Mouse (Mus musculus) hindbrain, embryonic 13.5 days (tissue): ENCODE measurements around the gene Zfp704. TPM values are rescaled to one million over a fixed set of nuclear protein-coding genes. Genes with fewer than 3 reads are reported as not detected.

ENCODE experiments used
- ATAC-seq: fragments of 200-750 bp; cut with Nextera tagmentation; 2 replicates; pipeline ENCODE4 v1.8.0; 2017; ENCODE audit warnings: moderate TSS enrichment; ENCODE audit not compliant: low FRiP score
- H3K27ac ChIP-seq: fragments of 300-500 bp; sonication (generic); 2 replicates; pipeline ENCODE4 v1.5.1; 2015; ENCODE audit warnings: inconsistent platforms, mild to moderate bottlenecking, moderate library complexity
- H3K27me3 ChIP-seq: fragments of 300-500 bp; sonication (generic); 2 replicates; pipeline ENCODE4 v1.6.1; 2015; ENCODE audit warnings: mild to moderate bottlenecking, inconsistent platforms
- H3K36me3 ChIP-seq: fragments of 300-500 bp; sonication (generic); 2 replicates; pipeline ENCODE4 v1.6.1; 2015; ENCODE audit warnings: mild to moderate bottlenecking, inconsistent platforms
- H3K4me1 ChIP-seq: fragments of 300-500 bp; sonication (generic); replicated peaks from 2 replicates; pipeline ENCODE4 v1.6.1; 2015; ENCODE audit warnings: inconsistent platforms
- H3K4me2 ChIP-seq: fragments of 300-500 bp; sonication (generic); 2 replicates; pipeline ENCODE4 v1.6.1; 2015; ENCODE audit warnings: inconsistent platforms, mild to moderate bottlenecking, moderate library complexity
- H3K4me3 ChIP-seq: fragments of 300-500 bp; sonication (generic); 2 replicates; pipeline ENCODE4 v1.5.1; 2015; ENCODE audit warnings: mild to moderate bottlenecking, inconsistent platforms
- H3K9ac ChIP-seq: fragments of 300-500 bp; sonication (generic); 2 replicates; pipeline ENCODE4 v1.6.1; 2015; ENCODE audit warnings: mild to moderate bottlenecking, inconsistent platforms
- H3K9me3 ChIP-seq: fragments of 300-500 bp; sonication (generic); 2 replicates; pipeline ENCODE4 v1.6.1; 2016; ENCODE audit warnings: inconsistent platforms
- WGBS: fragments of 180-500 bp; shearing (Covaris S2); methylation state at CpG from one replicate; pipeline ENCODE4 v1.1.7; 2015; 5-methylcytosine and 5-hydroxymethylcytosine counted together
- polyA plus RNA-seq: library from polyadenylated mRNA; unstranded; fragments of >200 nt; fragmentation: Nextera tagmentation; extraction: Ambion mirVana; gene quantifications from 2 replicates; pipeline ENCODE4 v1.2.1, GENCODE M21; 2015

Zfp704 gene
- polyA plus RNA-seq, 1 experiment from 2014 or later: 8.5 TPM

DNA sequence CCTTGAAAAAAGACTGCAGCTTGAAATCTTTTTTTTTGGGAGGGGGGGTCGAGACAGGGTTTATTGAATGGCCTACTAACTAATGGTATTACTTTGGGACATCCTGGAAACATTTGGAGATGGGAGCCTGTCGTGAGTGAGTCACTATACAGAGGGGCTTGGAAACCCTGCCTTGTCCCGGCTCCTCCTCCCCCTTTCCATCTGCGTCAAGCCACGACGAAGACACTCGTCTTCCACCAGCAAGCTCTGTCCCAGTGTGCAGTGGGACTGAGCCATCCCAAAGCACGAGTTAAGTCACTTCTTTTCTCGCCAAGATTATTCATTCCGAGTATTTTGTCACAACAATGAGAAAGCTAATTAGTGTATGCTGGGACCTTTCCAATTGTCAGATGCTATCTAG, 61.7 kb downstream of the Zfp704 start:
- no peak for ATAC-seq
- Histone ChIP-seq H3K9me3 (no peaks in the 10 kb centered on the region), H3K36me3 (no peaks in the 10 kb centered on the region), H3K27me3 (no peaks in the 10 kb centered on the region), H3K4me2 (no peak overlapping the region), H3K27ac (no peak overlapping the region), H3K4me1 (peaks cover 58% of the 10 kb centered on the region), H3K9ac (no peak overlapping the region), H3K4me3 (no peak overlapping the region)
- WGBS: 49% methylated on average over 10 of the region's 10 CpGs

DNA sequence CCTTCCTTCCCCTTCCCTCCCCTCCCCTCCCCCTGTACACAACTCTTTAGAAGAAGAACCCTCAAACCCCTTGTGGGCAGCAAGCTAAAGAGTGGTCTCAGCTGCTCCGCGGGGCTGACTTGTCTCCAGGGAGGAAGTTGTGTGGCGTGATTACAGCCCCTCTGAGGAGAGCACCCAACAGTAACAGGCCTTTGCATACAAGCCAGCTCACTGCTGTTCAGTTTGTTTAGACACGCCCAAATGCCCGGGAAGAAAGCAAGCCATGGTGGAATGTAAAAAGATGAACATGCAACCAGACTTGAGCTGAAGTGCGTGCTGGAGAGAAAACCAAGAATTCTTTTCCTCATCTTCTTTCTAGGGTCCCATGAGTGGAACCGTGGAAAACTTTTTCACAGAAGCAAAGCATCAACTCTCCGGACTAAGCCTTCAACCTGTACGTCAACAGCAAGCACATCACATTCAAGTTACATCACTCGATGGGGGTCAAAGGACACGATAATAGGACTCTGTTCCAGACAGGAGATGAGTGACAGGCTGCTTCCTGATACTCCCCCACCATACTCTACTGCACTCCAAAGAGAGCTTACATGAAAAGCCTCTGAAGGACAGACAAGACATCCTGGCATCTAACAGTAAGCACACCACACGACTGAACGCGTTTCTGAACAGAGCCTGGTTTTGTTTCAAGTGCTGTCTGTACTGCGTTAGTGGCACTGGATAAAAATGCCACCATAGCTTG, 62.8 kb downstream of the Zfp704 start:
- 0 out of 2 replicates have a peak, but pooled peaks have one; percentile 27 for ATAC-seq

DNA sequence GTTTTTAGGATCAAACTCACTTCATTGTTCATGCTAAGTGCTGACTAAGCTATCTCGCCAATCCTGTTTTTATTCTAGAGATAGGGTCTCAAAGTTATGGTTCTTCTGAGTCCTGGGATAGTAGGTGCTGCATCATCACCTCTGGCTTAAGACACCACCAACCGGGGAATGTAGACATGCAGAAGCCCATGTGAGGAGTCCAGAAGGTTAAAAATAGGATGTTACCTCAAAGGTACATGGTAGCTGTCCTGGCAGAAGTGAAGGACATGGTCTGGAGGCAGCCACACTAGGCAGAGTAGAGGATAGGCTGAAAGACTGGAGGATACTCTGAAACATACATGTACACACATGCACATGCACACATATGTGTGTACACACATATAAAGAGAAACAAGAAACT, 65.5 kb downstream of the Zfp704 start:
- no peak overlapping the region for H3K4me3 ChIP-seq
- no peak for ATAC-seq
- no peaks in the 10 kb centered on the region for H3K9me3 ChIP-seq
- 94% methylated on average over 2 of the region's 2 CpGs for WGBS
- no peak overlapping the region for H3K27ac ChIP-seq
- no peak overlapping the region for H3K9ac ChIP-seq
- no peaks in the 10 kb centered on the region for H3K27me3 ChIP-seq
- no peaks in the 10 kb centered on the region for H3K36me3 ChIP-seq
- H3K4me1 ChIP-seq: peaks cover 46% of the 10 kb centered on the region
- no peak overlapping the region for H3K4me2 ChIP-seq

More for the DNA sequence above, 62.8 kb downstream of the Zfp704 start:
- H3K36me3 ChIP-seq: no peaks in the 10 kb centered on the region
- no peak overlapping the region for H3K4me2 ChIP-seq
- H3K4me1 ChIP-seq: peaks cover 51% of the 10 kb centered on the region
- H3K9ac ChIP-seq: no peak overlapping the region
- no peaks in the 10 kb centered on the region for H3K9me3 ChIP-seq
- H3K27me3 ChIP-seq: no peaks in the 10 kb centered on the region
- H3K27ac ChIP-seq: peak overlapping the region; percentile 1; the same call in 1 of the 2 replicates
- no peak overlapping the region for H3K4me3 ChIP-seq
- WGBS: 41% methylated on average over 15 of the region's 15 CpGs

DNA sequence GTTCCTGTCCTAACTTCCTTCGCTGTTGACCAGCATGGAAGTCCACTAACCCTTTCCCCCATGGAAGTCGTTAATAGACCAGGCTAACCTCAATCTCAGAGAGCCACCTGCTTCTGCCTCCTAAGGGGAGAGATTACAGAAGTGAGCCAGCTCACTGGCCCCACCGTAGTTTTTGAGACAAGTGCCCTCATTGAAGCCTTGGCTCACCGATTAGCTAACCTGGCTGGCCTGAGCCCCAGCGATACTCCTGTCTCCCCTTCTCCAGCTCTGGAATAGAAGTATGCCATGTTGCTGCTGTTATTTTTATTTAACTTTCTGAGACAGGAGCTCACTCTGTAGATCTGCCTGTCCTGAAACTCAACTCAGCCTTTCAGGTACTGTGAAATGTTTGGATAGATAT, 66.0 kb downstream of the Zfp704 start:
- H3K4me2 ChIP-seq: no peak overlapping the region
- H3K36me3 ChIP-seq: no peaks in the 10 kb centered on the region
- H3K4me1 ChIP-seq: peaks cover 46% of the 10 kb centered on the region
- no peaks in the 10 kb centered on the region for H3K27me3 ChIP-seq
- no peak for ATAC-seq
- H3K4me3 ChIP-seq: no peak overlapping the region
- no peaks in the 10 kb centered on the region for H3K9me3 ChIP-seq
- no peak overlapping the region for H3K27ac ChIP-seq
- WGBS: 92% methylated on average over 5 of the region's 5 CpGs
- no peak overlapping the region for H3K9ac ChIP-seq

DNA sequence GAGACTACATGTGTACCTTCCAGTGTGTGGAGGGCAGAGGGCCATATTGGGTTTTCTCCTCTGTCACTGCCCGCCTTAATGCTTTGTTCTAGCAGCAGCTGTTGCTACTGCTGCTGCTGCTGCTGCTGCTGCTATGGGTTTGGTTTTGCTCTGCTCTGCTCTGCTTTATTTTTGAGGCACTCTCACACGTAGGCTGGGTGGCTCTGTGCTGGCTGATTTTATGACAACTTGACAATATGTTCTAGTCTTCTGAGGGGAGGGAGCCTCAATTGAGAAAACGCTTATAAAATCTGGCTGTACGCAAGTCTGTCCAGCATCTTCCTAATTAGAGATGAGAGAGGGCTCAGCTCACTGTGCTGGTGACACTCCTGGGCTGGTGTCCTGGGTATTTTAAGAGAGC, 66.4 kb downstream of the Zfp704 start:
- WGBS: 73% methylated on average over 4 of the region's 4 CpGs

DNA sequence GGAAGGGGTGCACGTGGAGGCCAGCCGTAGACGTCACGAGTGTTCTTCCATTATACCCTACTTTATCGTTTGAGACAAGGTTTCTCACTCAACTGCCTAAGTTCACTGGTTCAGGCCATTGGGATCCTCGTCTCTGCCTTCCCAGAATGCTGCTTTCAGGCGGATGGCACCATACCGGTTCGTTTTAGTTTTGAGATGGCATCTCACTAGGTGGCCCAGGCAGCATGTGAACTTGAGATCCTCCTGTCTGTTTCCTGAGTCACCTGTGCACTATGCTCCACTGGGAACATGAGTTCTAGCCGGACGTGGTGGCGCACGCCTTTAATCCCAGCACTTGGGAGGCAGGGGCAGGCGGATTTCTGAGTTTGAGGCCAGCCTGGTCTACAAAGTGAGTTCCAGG, 68.3 kb downstream of the Zfp704 start:
- Histone ChIP-seq H3K4me1 (peaks cover 33% of the 10 kb centered on the region), H3K4me2 (no peak overlapping the region), H3K4me3 (no peak overlapping the region), H3K27ac (no peak overlapping the region), H3K27me3 (no peaks in the 10 kb centered on the region), H3K9me3 (no peaks in the 10 kb centered on the region), H3K36me3 (no peaks in the 10 kb centered on the region), H3K9ac (no peak overlapping the region)
- WGBS: 92% methylated on average over 14 of the region's 14 CpGs
- ATAC-seq: no peak

More for the DNA sequence above, 66.4 kb downstream of the Zfp704 start:
- Histone ChIP-seq H3K4me3 (no peak overlapping the region), H3K36me3 (no peaks in the 10 kb centered on the region), H3K27me3 (no peaks in the 10 kb centered on the region), H3K4me2 (no peak overlapping the region), H3K27ac (no peak overlapping the region), H3K4me1 (peaks cover 46% of the 10 kb centered on the region), H3K9ac (no peak overlapping the region), H3K9me3 (no peaks in the 10 kb centered on the region)
- ATAC-seq: no peak

DNA sequence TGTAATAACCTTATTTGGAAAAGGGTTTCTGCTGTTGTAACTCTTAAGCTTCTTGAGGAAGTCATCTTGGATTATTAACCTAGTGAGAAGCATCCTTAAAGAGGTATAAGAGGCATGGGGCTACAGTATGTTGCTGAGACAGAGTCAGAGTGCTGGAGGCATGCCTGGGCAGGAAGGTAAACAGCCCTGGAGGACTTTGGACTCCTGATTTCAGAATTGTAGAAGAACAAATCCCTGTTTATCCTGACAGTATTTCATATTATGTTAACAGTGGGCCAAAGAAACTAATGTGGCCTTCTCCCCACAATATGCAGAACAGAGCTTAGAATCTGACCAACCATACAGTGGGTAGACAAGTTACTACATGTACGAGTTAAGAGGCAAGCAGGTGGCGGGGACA, 71.4 kb downstream of the Zfp704 start:
- 97% methylated on average over 2 of the region's 2 CpGs for WGBS
- Histone ChIP-seq H3K27me3 (no peaks in the 10 kb centered on the region), H3K4me2 (no peak overlapping the region), H3K9me3 (no peaks in the 10 kb centered on the region), H3K4me1 (peaks cover 14% of the 10 kb centered on the region), H3K27ac (no peak overlapping the region), H3K9ac (no peak overlapping the region), H3K36me3 (no peaks in the 10 kb centered on the region), H3K4me3 (no peak overlapping the region)
- no peak for ATAC-seq

DNA sequence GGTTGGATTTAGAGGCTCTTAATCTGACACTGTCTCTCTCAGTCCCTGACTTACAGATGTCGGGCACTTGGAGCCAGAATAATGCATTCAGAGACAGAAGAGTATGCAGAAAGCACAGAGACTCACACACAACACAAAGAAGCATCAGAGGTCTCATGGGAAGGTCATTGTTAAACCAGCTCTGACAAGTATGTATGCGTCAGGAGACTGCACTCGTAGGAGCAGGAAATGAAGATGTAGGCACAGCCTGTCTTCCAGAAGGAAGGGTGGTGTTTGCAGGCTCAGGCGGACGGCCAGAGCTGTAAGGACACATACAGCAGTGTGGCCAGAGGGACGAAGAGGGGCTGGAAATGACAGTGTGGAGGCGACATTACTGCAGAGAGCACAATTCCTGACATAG, 72.0 kb downstream of the Zfp704 start:
- H3K9ac ChIP-seq: no peak overlapping the region
- peaks cover 11% of the 10 kb centered on the region; the same call in 1 of the 2 replicates for H3K4me1 ChIP-seq
- no peaks in the 10 kb centered on the region for H3K27me3 ChIP-seq
- H3K27ac ChIP-seq: no peak overlapping the region
- WGBS: 72% methylated on average over 7 of the region's 7 CpGs
- no peak overlapping the region for H3K4me2 ChIP-seq
- no peak for ATAC-seq
- H3K9me3 ChIP-seq: no peaks in the 10 kb centered on the region
- no peak overlapping the region for H3K4me3 ChIP-seq
- no peaks in the 10 kb centered on the region for H3K36me3 ChIP-seq

DNA sequence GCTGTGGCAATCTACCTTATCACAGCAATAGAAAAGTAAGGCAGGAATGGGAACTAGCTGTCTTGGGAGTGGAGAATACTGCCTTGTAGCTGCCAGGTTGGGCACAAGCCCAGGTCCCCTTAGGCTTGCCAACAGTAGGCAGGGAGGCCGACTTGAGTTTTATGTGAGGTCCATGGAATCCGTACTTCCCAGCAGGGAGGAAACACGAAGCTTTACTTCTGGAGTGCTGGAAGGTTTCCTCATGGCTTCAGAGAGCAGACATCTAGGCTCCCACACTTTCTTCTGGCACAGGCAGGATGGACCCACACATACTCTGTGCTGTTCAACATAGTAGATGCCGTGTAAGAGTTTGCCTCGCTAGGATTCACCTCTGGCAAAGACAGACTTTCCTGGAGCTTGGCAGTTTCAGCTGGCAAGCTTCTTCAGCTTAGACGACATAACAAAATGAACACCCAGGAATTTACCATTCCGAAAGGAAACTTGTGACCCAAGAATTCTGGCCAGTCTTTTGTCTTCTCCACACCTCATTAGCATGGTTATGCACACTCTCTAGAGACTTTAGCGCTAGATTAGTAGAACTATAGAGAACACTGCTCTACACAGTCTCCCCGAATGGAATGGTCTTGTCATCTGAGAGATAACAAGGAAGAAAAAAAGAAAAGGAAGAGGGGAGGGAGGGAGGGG, 79.6 kb downstream of the Zfp704 start:
- H3K4me2 ChIP-seq: no peak overlapping the region
- H3K27me3 ChIP-seq: no peaks in the 10 kb centered on the region
- H3K9ac ChIP-seq: no peak overlapping the region
- no peak overlapping the region for H3K27ac ChIP-seq
- H3K4me3 ChIP-seq: no peak overlapping the region
- peaks cover 3% of the 10 kb centered on the region; the same call in 1 of the 2 replicates for H3K4me1 ChIP-seq
- 65% methylated on average over 9 of the region's 9 CpGs for WGBS
- H3K9me3 ChIP-seq: no peaks in the 10 kb centered on the region
- no peaks in the 10 kb centered on the region for H3K36me3 ChIP-seq
- no peak for ATAC-seq

DNA sequence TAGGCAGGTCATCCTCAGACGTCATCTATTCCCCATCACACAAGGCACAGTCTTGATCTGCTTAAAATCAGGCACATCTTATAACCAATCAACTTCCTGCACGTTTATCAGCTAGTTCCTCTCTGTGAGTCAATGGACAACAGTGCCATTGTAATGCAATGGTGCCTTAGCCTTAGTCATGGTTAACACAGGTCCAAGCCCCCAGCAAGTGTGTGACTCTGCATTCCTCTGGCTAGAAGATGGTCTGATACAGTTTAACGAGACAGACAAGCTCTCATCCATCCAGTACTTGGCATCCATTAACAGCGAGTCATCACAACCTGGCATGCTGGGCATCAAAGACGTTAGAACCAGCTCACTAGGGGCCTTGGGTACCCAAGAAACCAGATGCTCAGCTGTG, 85.5 kb downstream of the Zfp704 start:
- no peak for ATAC-seq
- H3K9me3 ChIP-seq: no peaks in the 10 kb centered on the region
- H3K4me2 ChIP-seq: no peak overlapping the region
- H3K9ac ChIP-seq: no peak overlapping the region
- H3K4me1 ChIP-seq: peaks cover 49% of the 10 kb centered on the region
- 71% methylated on average over 5 of the region's 5 CpGs for WGBS
- no peaks in the 10 kb centered on the region for H3K27me3 ChIP-seq
- H3K4me3 ChIP-seq: no peak overlapping the region
- no peaks in the 10 kb centered on the region for H3K36me3 ChIP-seq
- no peak overlapping the region for H3K27ac ChIP-seq

DNA sequence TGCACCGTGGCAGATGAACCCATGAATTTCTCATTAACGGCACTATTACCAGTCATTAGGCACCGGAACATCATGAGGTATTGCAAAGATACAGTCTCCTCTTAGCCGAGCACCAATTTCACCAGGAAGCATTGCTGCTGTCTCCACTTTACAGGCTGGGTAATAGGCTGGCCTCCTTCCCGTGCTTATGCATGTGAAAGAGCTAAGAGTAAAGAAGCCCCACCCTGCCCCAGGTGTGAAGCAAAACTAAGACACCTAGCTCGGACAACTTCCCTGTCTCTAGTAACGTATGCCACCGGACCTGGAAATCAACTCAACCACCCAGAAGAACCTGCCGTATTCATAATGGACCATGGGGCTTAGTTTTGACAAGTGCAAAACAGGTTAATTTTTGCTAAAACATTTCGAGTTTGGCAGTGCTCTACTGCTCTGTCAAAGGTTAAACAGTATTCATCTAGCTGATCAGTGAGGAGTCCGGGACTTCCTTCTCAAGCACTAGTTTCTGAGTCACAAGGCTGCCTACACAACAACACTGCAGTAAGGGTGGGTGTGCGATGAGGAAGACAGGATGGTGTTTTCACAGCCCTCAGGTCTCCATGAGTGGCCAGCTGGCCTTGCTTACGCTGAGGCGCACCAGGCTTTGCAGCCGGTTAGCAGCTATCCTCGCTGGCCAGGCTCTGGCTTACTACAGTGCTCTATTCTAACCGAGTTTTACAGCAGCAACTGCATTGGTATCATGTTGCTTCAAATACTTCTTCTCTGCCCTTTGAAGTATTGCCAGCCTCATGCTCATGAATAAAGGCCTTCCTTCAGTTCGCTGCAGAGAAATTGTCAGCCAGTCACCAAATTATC, 86.6 kb downstream of the Zfp704 start:
- H3K9ac ChIP-seq: no peak overlapping the region; the same call in 1 of the 2 replicates
- H3K27ac ChIP-seq: peak overlapping the region; percentile 58; the same call in 1 of the 2 replicates
- H3K27me3 ChIP-seq: no peaks in the 10 kb centered on the region
- peaks cover 55% of the 10 kb centered on the region for H3K4me1 ChIP-seq
- no peaks in the 10 kb centered on the region for H3K36me3 ChIP-seq
- 63% methylated on average over 18 of the region's 18 CpGs for WGBS
- no peak overlapping the region for H3K4me2 ChIP-seq
- no peak overlapping the region for H3K4me3 ChIP-seq
- H3K9me3 ChIP-seq: no peaks in the 10 kb centered on the region
- no peak for ATAC-seq

DNA sequence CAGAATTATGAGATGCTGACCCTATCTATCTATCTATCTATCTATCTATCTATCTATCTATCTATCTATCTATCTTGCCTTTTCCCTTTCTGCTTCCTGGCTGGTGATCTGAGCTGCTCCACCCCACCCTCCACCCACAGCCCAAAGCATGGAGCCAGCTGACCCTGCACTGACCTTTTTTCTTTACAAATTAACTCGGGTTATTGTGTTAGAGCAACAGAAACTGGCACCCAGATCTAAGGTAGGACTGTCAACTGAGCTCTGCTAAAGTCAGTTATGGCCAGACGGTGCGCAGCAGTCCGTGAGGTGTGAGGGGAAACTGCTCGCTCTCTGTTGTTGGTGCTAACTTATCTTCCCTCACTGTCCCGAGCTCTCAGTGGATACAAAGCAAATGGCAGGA, 87.9 kb downstream of the Zfp704 start:
- H3K4me3 ChIP-seq: no peak overlapping the region
- no peaks in the 10 kb centered on the region for H3K36me3 ChIP-seq
- no peaks in the 10 kb centered on the region for H3K27me3 ChIP-seq
- no peak overlapping the region for H3K27ac ChIP-seq
- H3K9me3 ChIP-seq: no peaks in the 10 kb centered on the region
- H3K4me2 ChIP-seq: no peak overlapping the region
- no peak overlapping the region for H3K9ac ChIP-seq
- no peak for ATAC-seq
- peaks cover 55% of the 10 kb centered on the region for H3K4me1 ChIP-seq
- 50% methylated on average over 6 of the region's 6 CpGs for WGBS
